8 mouse cellular contexts compared by ENCODE assay signal in the genomic region with DNA sequence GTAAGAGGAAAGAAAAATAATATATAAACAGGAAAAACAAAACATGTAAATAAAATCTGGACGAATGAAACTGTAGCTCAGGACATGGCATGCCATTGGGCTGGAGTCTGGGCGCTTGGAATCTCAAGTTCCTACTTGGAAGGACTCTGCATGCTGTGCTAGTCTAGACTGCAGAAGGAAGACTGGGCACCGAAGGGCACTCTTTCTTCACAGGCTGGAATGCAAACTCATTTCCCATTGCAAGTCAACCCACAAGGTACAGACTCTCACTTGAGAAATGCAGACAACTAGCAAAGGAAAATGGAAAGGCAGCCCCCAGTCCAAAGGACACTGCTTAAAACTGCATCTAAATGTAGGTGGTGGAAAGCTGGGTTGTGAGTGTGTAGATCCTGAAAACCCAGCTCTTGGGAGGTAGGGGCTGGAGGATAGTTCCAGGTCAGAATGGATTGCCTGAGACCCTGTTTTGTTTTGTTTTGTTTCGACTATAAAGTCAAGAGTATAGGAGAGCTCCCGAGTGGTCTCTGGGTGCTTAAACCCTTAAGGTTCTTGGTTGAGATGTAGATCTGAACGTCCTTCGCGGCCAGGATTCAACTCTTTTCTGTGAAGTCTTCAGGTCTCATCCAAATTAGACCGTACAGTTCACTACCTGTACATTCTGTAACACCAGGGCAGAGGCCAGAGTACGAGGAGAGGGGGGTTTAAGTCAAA. TPM values are rescaled to one million over a fixed set of nuclear protein-coding genes. Genes with fewer than 3 reads are reported as not detected.
DNase-seq lines count a peak whose midpoint lies in the region; ATAC-seq and TF ChIP-seq lines count a peak whose summit lies in the region.

No protein-coding gene starts in this region.

- ATAC-seq in lung, postnatal 0 days: peak; percentile 74
- no peak for ATAC-seq in liver, embryonic 12.5 days
- no peak for ATAC-seq in stomach, postnatal 0 days (ENCODE audit: low FRiP score, low TSS enrichment)
- no peak for ATAC-seq in CD4-positive, CD25-positive, alpha-beta regulatory T cell, adult 4 months

- peak overlapping the region; percentile 57; the same call in 1 of the 2 replicates for H3K27ac ChIP-seq in lung, postnatal 0 days (ENCODE audit: low read length)
- H3K27ac ChIP-seq in liver, embryonic 12.5 days: no peak overlapping the region
- H3K27ac ChIP-seq in stomach, postnatal 0 days (replicated peaks): peak overlapping the region; percentile 45; the same call in 1 of the 2 replicates

- H3K4me1 ChIP-seq in lung, postnatal 0 days (ENCODE audit: insufficient read depth, low read depth, low read length): peaks cover 16% of the 10 kb centered on the region; the same call in 1 of the 2 replicates
- H3K4me1 ChIP-seq in liver, embryonic 12.5 days: peaks cover 6% of the 10 kb centered on the region; the same call in 1 of the 2 replicates
- 0 out of 2 replicates have a peak, but pooled peaks cover 2% of the 10 kb centered on the region for H3K4me1 ChIP-seq in stomach, postnatal 0 days (replicated peaks; ENCODE audit: control insufficient read depth, insufficient read depth)

- no peaks in the 10 kb centered on the region for H3K9me3 ChIP-seq in lung, postnatal 0 days (ENCODE audit: low read length)
- no peaks in the 10 kb centered on the region for H3K9me3 ChIP-seq in liver, embryonic 12.5 days (replicated peaks)
- H3K9me3 ChIP-seq in stomach, postnatal 0 days (ENCODE audit: control insufficient read depth, low read length): no peaks in the 10 kb centered on the region

- no peaks in the 10 kb centered on the region for H3K36me3 ChIP-seq in lung, postnatal 0 days (ENCODE audit: insufficient read depth, low read length)
- no peaks in the 10 kb centered on the region for H3K36me3 ChIP-seq in liver, embryonic 12.5 days
- no peaks in the 10 kb centered on the region for H3K36me3 ChIP-seq in stomach, postnatal 0 days (ENCODE audit: control insufficient read depth, insufficient read depth, low read length)

- peak overlapping the region; percentile 63 for H3K4me2 ChIP-seq in lung, postnatal 0 days (replicated peaks; ENCODE audit: low read depth, low read length)
- H3K4me2 ChIP-seq in liver, embryonic 12.5 days: peak overlapping the region; percentile 44
- H3K4me2 ChIP-seq in stomach, postnatal 0 days (replicated peaks; ENCODE audit: low read depth): peak overlapping the region; percentile 64

- H3K4me3 ChIP-seq in lung, postnatal 0 days (ENCODE audit: low read depth, low read length): peak overlapping the region; percentile 31; the same call in 1 of the 2 replicates
- H3K4me3 ChIP-seq in liver, embryonic 12.5 days: peak overlapping the region; percentile 15; the same call in 1 of the 2 replicates
- H3K4me3 ChIP-seq in stomach, postnatal 0 days (ENCODE audit: low read depth, low read length): peak overlapping the region; percentile 43

- WGBS in lung, postnatal 0 days: 34% methylated on average over 10 of the region's 10 CpGs
- WGBS in liver, embryonic 12.5 days (ENCODE audit: insufficient replicate concordance): 37% methylated on average over 10 of the region's 10 CpGs
- WGBS in stomach, postnatal 0 days: 56% methylated on average over 10 of the region's 10 CpGs

- TF ChIP-seq EP300 in lung, postnatal 0 days (IDR thresholded peaks at IDR 0.05): peak; percentile 45
- no peak for TF ChIP-seq EP300 in stomach, postnatal 0 days (optimal IDR thresholded peaks at IDR 0.05)

- no peak for TF ChIP-seq CTCF in lung, postnatal 0 days (IDR thresholded peaks at IDR 0.05)
- TF ChIP-seq CTCF in stomach, postnatal 0 days (IDR thresholded peaks at IDR 0.05; ENCODE audit: low read depth): no peak

- H3K27me3 ChIP-seq in lung, postnatal 0 days (replicated peaks; ENCODE audit: insufficient read depth, low read length): no peaks in the 10 kb centered on the region
- H3K27me3 ChIP-seq in liver, embryonic 12.5 days (replicated peaks): peaks cover 29% of the 10 kb centered on the region
- no peaks in the 10 kb centered on the region for H3K27me3 ChIP-seq in stomach, postnatal 0 days (ENCODE audit: control insufficient read depth, insufficient read depth, low read length)

- no peak overlapping the region for H3K9ac ChIP-seq in lung, postnatal 0 days (replicated peaks; ENCODE audit: low read depth)
- no peak overlapping the region for H3K9ac ChIP-seq in liver, embryonic 12.5 days
- H3K9ac ChIP-seq in stomach, postnatal 0 days (ENCODE audit: low read length): peak overlapping the region; percentile 54; the same call in 1 of the 2 replicates

- peak; percentile 23 for DNase-seq in embryo, embryonic 9.5 days (ENCODE audit: extremely low spot score)
- no peak for DNase-seq in embryo, embryonic 10 days (ENCODE audit: low spot score)
- DNase-seq in lung, postnatal 0 days (ENCODE audit: low spot score): peak; percentile 26
- DNase-seq in lung, postnatal 25 days (ENCODE audit: low spot score): no peak
- no peak for DNase-seq in stomach, postnatal 0 days (ENCODE audit: low spot score)
- no peak for DNase-seq in Muller cell, postnatal 12 days (ENCODE audit: inconsistent ontology term)

RNA-seq across cellular contexts. Expression of gene Gcnt2, which starts 26.5 kb away (rescaled TPM):
- polyA plus RNA-seq in lung, postnatal 0 days (2015; fragmentation: Nextera tagmentation; extraction: Ambion mirVana): 10.8 and 10.9 TPM in 2 replicates
- 1.5 TPM in 2 replicates for polyA plus RNA-seq in liver, embryonic 12.5 days (2016; fragmentation: Nextera tagmentation; extraction: Ambion mirVana)
- 5.7 and 6.4 TPM in 2 replicates for polyA plus RNA-seq in stomach, postnatal 0 days (2015; fragmentation: Nextera tagmentation; extraction: Ambion mirVana)
- under 1 TPM; 0.20 to 0.39 TPM for polyA plus RNA-seq in CD4-positive, CD25-positive, alpha-beta regulatory T cell, adult 4 months (2017; shearing (Covaris generic))

Comparison
In these comparisons a context has a peak if more than half of its experiments do, and no peak if none do; other contexts are left out.
1. DNase-seq: peak in embryo, embryonic 9.5 days (single experiment) and lung, postnatal 0 days (single experiment); none in embryo, embryonic 10 days (single experiment), lung, postnatal 25 days (single experiment), stomach, postnatal 0 days (single experiment) and Muller cell, postnatal 12 days (single experiment).
2. Peak in every context shown above with its lines, with median percentiles within 50 percentile points of each other: H3K4me2 ChIP-seq and H3K4me3 ChIP-seq.